Comparison of ENCODE assay signal across 8 mouse cellular contexts in genomic region chr6:90575261-90575715, GRCm38 (mm10). TPM values are rescaled to one million over a fixed set of nuclear protein-coding genes. Genes with fewer than 3 reads are reported as not detected.
DNase-seq lines count a peak whose midpoint lies in the region; ATAC-seq and TF ChIP-seq lines count a peak whose summit lies in the region.

No protein-coding gene starts in this region.

- ATAC-seq in cerebellum, adult (ENCODE audit: insufficient number of reproducible peaks, low FRiP score, low TSS enrichment) = peak; percentile 75
- peak; percentile 64 for ATAC-seq in forebrain, embryonic 15.5 days (replicated peaks)
- peak; percentile 12 for ATAC-seq in liver, postnatal 0 days
- ATAC-seq in neural tube, embryonic 14.5 days (ENCODE audit: low read depth) = peak; percentile 78

- H3K36me3 ChIP-seq in ES-E14 (ENCODE audit: control insufficient read depth, insufficient read depth, low read length, poor library complexity, severe bottlenecking) = no peaks in the 10 kb centered on the region
- H3K36me3 ChIP-seq in forebrain, embryonic 15.5 days = no peaks in the 10 kb centered on the region
- H3K36me3 ChIP-seq in liver, postnatal 0 days (replicated peaks; ENCODE audit: insufficient read depth, low read length) = peaks cover 13% of the 10 kb centered on the region
- no peaks in the 10 kb centered on the region for H3K36me3 ChIP-seq in neural tube, embryonic 14.5 days (ENCODE audit: control insufficient read depth, insufficient read depth, low read length)
- no peaks in the 10 kb centered on the region for H3K36me3 ChIP-seq in thymus, adult 2 months (ENCODE audit: control insufficient read depth, insufficient read depth, low read length)

- DNase-seq in ES-E14 (ENCODE audit: low read depth, low spot score) = peak; percentile 68
- peak; percentile 78 to 88 for DNase-seq in heart, postnatal 14 days
- DNase-seq in kidney, postnatal 36 days = peak; percentile 83 to 92
- DNase-seq in liver, postnatal 0 days = peak; percentile 81
- DNase-seq in thymus, adult 2 months = peak; percentile 65

- H3K4me1 ChIP-seq in ES-E14 (ENCODE audit: control insufficient read depth in 2 of 2, insufficient read depth in 2 of 2, low read length in 2 of 2, poor library complexity in 1 of 2) = no peaks in the 10 kb centered on the region; a peak in 1 of 4 replicates
- H3K4me1 ChIP-seq in forebrain, embryonic 15.5 days = no peaks in the 10 kb centered on the region
- 0 out of 2 replicates have a peak, but pooled peaks cover 3% of the 10 kb centered on the region for H3K4me1 ChIP-seq in liver, postnatal 0 days (ENCODE audit: insufficient read depth)
- no peaks in the 10 kb centered on the region for H3K4me1 ChIP-seq in neural tube, embryonic 14.5 days (ENCODE audit: control insufficient read depth, insufficient read depth, low read length)
- H3K4me1 ChIP-seq in thymus, adult 2 months (replicated peaks; ENCODE audit: control insufficient read depth, insufficient read depth, low read length) = no peaks in the 10 kb centered on the region

- WGBS in forebrain, embryonic 15.5 days = 39% methylated on average over 3 of the region's 3 CpGs
- WGBS in liver, postnatal 0 days (ENCODE audit: insufficient replicate concordance) = 34% methylated on average over 3 of the region's 3 CpGs
- WGBS in neural tube, embryonic 14.5 days = 40% methylated on average over 3 of the region's 3 CpGs
- WGBS in thymus, adult 2 months = 67% methylated on average over 3 of the region's 3 CpGs

- in situ Hi-C loops in ES-E14 (cut with MboI; ENCODE audit: low sequenced_read_pairs in 2 of 2, unreplicated experiment in 2 of 2) = no loop called here

- no peak overlapping the region; the same call in 1 of the 2 replicates for H3K9ac ChIP-seq in ES-E14 (ENCODE audit: insufficient read depth, low read depth, low read length, poor library complexity, severe bottlenecking)
- no peak overlapping the region for H3K9ac ChIP-seq in forebrain, embryonic 15.5 days (replicated peaks)
- H3K9ac ChIP-seq in liver, postnatal 0 days (replicated peaks) = no peak overlapping the region
- H3K9ac ChIP-seq in neural tube, embryonic 14.5 days (replicated peaks; ENCODE audit: low read depth, low read length) = no peak overlapping the region

- H3K27ac ChIP-seq in ES-E14 (ENCODE audit: insufficient read depth, low read depth, low read length, poor library complexity, severe bottlenecking) = no peak overlapping the region
- H3K27ac ChIP-seq in forebrain, embryonic 15.5 days (replicated peaks) = no peak overlapping the region
- no peak overlapping the region for H3K27ac ChIP-seq in liver, postnatal 0 days (ENCODE audit: low read depth)
- no peak overlapping the region for H3K27ac ChIP-seq in neural tube, embryonic 14.5 days (ENCODE audit: low read depth, low read length)
- H3K27ac ChIP-seq in thymus, adult 2 months (ENCODE audit: control insufficient read depth, insufficient read depth, low read length) = no peak overlapping the region

- intact Hi-C loops in heart, postnatal 14 days (cut with DNase I) = loop anchor here (5.0 kb wide), 3 partner anchors 38 to 143 kb away; no protein-coding TSS in a partner anchor

- H3K4me2 ChIP-seq in forebrain, embryonic 15.5 days (replicated peaks) = no peak overlapping the region
- H3K4me2 ChIP-seq in liver, postnatal 0 days (ENCODE audit: low read depth, low read length) = no peak overlapping the region
- no peak overlapping the region for H3K4me2 ChIP-seq in neural tube, embryonic 14.5 days (ENCODE audit: low read depth, low read length)

- TF ChIP-seq EP300 in liver, postnatal 0 days (IDR thresholded peaks at IDR 0.05; ENCODE audit: low read depth) = no peak

- no peaks in the 10 kb centered on the region for H3K27me3 ChIP-seq in forebrain, embryonic 15.5 days
- H3K27me3 ChIP-seq in liver, postnatal 0 days (ENCODE audit: insufficient read depth, low read length) = no peaks in the 10 kb centered on the region
- no peaks in the 10 kb centered on the region for H3K27me3 ChIP-seq in neural tube, embryonic 14.5 days (ENCODE audit: control insufficient read depth, insufficient read depth, low read length)
- no peaks in the 10 kb centered on the region for H3K27me3 ChIP-seq in thymus, adult 2 months (ENCODE audit: control insufficient read depth, insufficient read depth, low read length)

- TF ChIP-seq CTCF in liver, postnatal 0 days (IDR thresholded peaks at IDR 0.05; ENCODE audit: low read depth) = peak; percentile 85
- TF ChIP-seq CTCF in thymus, adult 2 months (IDR thresholded peaks at IDR 0.05; ENCODE audit: borderline replicate concordance, control insufficient read depth, extremely low read depth, insufficient read depth, low read length, poor library complexity) = no peak

- no peaks in the 10 kb centered on the region for H3K9me3 ChIP-seq in ES-E14 (ENCODE audit: control insufficient read depth, insufficient read depth, low read depth, low read length)
- no peaks in the 10 kb centered on the region for H3K9me3 ChIP-seq in forebrain, embryonic 15.5 days
- H3K9me3 ChIP-seq in liver, postnatal 0 days (ENCODE audit: low read length) = no peaks in the 10 kb centered on the region
- H3K9me3 ChIP-seq in neural tube, embryonic 14.5 days (ENCODE audit: control insufficient read depth, low read length) = no peaks in the 10 kb centered on the region

- H3K4me3 ChIP-seq in ES-E14 (ENCODE audit: insufficient read depth in 1 of 2, low read depth in 1 of 2, low read length in 2 of 2, poor library complexity in 1 of 2, severe bottlenecking in 1 of 2) = no peak overlapping the region
- H3K4me3 ChIP-seq in forebrain, embryonic 15.5 days = no peak overlapping the region
- no peak overlapping the region for H3K4me3 ChIP-seq in liver, postnatal 0 days (ENCODE audit: low read depth, low read length)
- no peak overlapping the region for H3K4me3 ChIP-seq in neural tube, embryonic 14.5 days (ENCODE audit: low read depth, low read length)
- H3K4me3 ChIP-seq in thymus, adult 2 months (ENCODE audit: control insufficient read depth, insufficient read depth, low read length) = no peak overlapping the region

- TF ChIP-seq POLR2A in thymus, adult 2 months (IDR thresholded peaks at IDR 0.05; ENCODE audit: control insufficient read depth, extremely low read depth, insufficient read depth, low read length, poor library complexity) = no peak

TF ChIP-seq in ES-E14, 5 proteins besides CTCF, POLR2A, EP300 and RAD21:
- no peak for TF ChIP-seq ZNF384 (IDR thresholded peaks at IDR 0.05; ENCODE audit: low read depth, low read length)
- TF ChIP-seq ZC3H11A (IDR thresholded peaks at IDR 0.05; ENCODE audit: borderline replicate concordance, low read depth, low read length) = peak; percentile 81

RNA-seq across cellular contexts. Expression of gene Slc41a3, which starts 29.2 kb away (rescaled TPM):
- 3.2 and 4.0 TPM in 2 replicates for total RNA-seq in ES-E14 (2012; rRNA removed)
- polyA plus RNA-seq in forebrain, embryonic 15.5 days (2015; fragmentation: Nextera tagmentation; extraction: Ambion mirVana) = 2.3 and 2.5 TPM in 2 replicates
- total RNA-seq in heart, postnatal 14 days (2021) = 10 to 100 TPM; 45.1 to 46.8 TPM
- 23.2 and 23.4 TPM in 2 replicates for polyA plus RNA-seq in liver, postnatal 0 days (2015; fragmentation: Nextera tagmentation; extraction: Ambion mirVana)
- polyA plus RNA-seq in neural tube, embryonic 14.5 days (2014; fragmentation: Nextera tagmentation; extraction: Ambion mirVana) = 7.1 and 8.1 TPM in 2 replicates
- 9.6 and 12.3 TPM in 2 replicates for polyA plus RNA-seq in thymus, adult 2 months (2012; rRNA removed)

Comparison
In these comparisons a context has a peak if more than half of its experiments do, and no peak if none do; other contexts are left out.
1. ATAC-seq: peak in every context shown above with its lines; median percentile 78 in neural tube, embryonic 14.5 days; 75 in cerebellum, adult; 64 in forebrain, embryonic 15.5 days; 12 in liver, postnatal 0 days.